Mouse (Mus musculus) small intestine, adult 2 months (tissue): ENCODE data around the gene Fbln2. TPM values are rescaled to one million over a fixed set of nuclear protein-coding genes. Genes with fewer than 3 reads are reported as not detected.
"Not testable (repeated sequence)": the region's sequence is repeated elsewhere in the genome, so short reads cannot be mapped to it uniquely, and the experiment has no call there.

Source experiments
- H3K27ac ChIP-seq: fragments of 200-500 bp; 2 replicates; pipeline ENCODE4 v1.5.1; 2012; ENCODE audit warnings: low read depth, low read length, control low read depth, inconsistent platforms; ENCODE audit not compliant: insufficient read depth
- H3K27me3 ChIP-seq: fragments of 200-500 bp; 2 replicates; pipeline ENCODE4 v1.6.1; 2012; ENCODE audit warnings: mild to moderate bottlenecking, moderate library complexity, low read length, inconsistent platforms; ENCODE audit not compliant: control insufficient read depth, insufficient read depth
- H3K36me3 ChIP-seq: fragments of 200-500 bp; 2 replicates; pipeline ENCODE4 v1.6.1; 2012; ENCODE audit warnings: mild to moderate bottlenecking, low read length, control low read depth, inconsistent platforms; ENCODE audit not compliant: control insufficient read depth, insufficient read depth
- H3K4me1 ChIP-seq: fragments of 200-500 bp; 2 replicates; pipeline ENCODE4 v1.6.1; 2012; ENCODE audit warnings: low read length, inconsistent platforms, mixed read lengths; ENCODE audit not compliant: control insufficient read depth, insufficient read depth, insufficient read length
- H3K4me3 ChIP-seq: fragments of 200-500 bp; 2 replicates; pipeline ENCODE4 v1.5.1; 2012; ENCODE audit warnings: low read depth, mild to moderate bottlenecking, control low read depth, inconsistent platforms, low read length, moderate library complexity
- CTCF ChIP-seq: fragments of 200-500 bp; IDR thresholded peaks from 2 replicates; pipeline ENCODE4 v1.5.1; 2012; ENCODE audit warnings: low read depth, mild to moderate bottlenecking, control low read depth, inconsistent platforms, low read length, moderate library complexity, mixed read lengths; ENCODE audit not compliant: insufficient replicate concordance, insufficient read length; ENCODE audit errors: extremely low read depth
- POLR2A ChIP-seq: fragments of 200-500 bp; IDR thresholded peaks from 2 replicates; pipeline ENCODE4 v1.6.1; 2012; ENCODE audit warnings: low read depth, mild to moderate bottlenecking, control low read depth, inconsistent platforms, low read length, moderate library complexity
- WGBS: fragments of 180-500 bp; shearing (Covaris S2); methylation state at CpG from one replicate; pipeline ENCODE4 v1.1.7; 2018; 5-methylcytosine and 5-hydroxymethylcytosine counted together
- polyA plus RNA-seq: library from polyadenylated mRNA; depleted of rRNA; stranded (reverse); fragments of >200 nt; gene quantifications from 2 replicates; pipeline ENCODE4 v1.2.3, GENCODE M21; 2012; rRNA removed

The Fbln2 gene
- 19.6 and 24.9 TPM in 2 replicates for polyA plus RNA-seq

DNA sequence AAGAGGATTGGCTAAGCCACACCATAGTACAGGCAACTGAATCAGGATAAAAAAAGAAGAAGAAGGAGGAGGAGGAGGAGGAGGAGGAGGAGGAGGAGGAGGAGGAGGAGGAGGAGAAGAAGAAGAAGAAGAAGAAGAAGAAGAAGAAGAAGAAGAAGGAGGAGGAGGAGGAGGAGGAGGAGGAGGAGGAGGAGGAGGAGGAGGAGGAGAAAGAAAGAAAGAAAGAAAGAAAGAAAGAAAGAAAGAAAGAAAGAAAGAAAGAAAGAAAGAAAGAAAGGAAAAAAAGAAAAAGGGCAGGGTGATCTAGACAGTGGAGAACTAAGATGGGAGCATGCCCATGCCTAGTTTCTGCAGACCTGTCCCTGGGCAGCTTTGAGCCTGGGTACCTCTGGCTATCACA is at the start of gene Fbln2:
Fbln2 (plus strand) TSS at position 301 of the 400 bp plus-strand sequence.
- not testable (repeated sequence) for H3K4me1 ChIP-seq, H3K27me3 ChIP-seq, H3K27ac ChIP-seq, H3K36me3 ChIP-seq
- H3K4me3 ChIP-seq, result peak within 1 kb of the TSS; percentile 48

DNA sequence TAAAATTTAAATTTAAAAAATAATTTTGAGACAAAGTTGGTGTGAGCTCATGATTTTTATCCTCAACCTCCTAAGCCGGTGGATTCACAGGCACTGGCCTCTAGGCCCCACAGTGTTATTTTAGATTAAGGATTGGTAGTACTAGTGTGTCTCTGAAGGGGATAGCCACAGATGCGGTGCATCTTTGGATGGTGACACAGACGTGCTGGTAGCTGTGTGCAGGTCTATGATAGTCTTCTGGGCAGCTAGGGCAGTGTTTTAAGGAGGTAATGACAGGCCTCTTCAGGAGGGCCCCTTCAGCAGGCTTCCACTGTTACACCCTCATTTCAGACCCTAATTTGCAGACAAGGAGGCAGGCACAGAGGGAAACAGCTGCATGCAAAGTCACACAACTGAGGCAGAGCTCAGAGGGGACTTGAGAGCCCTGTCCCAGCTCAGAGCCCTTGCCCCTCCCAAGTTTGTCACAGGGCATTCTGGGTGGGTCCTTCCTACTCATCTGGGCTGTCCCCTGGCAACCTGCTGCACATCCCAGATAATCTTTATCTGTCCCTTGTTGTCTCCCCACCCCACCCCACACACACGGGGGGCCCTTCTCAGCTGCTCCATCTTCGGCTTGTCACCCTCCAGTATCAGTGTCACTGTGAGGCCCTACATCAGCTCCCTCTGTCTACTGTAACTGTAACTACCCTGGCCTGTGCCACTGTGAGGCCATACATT is 48.9 kb upstream of the Fbln2 start:
- Histone ChIP-seq H3K27me3 (no peaks in the 10 kb centered on the region), H3K27ac (no peak overlapping the region), H3K4me3 (no peak overlapping the region), H3K4me1 (peaks cover 9% of the 10 kb centered on the region), H3K36me3 (peaks cover 21% of the 10 kb centered on the region)
- TF ChIP-seq CTCF, result no peak
- TF ChIP-seq POLR2A, result no peak
- WGBS, result 81% methylated on average over 5 of the region's 5 CpGs

DNA sequence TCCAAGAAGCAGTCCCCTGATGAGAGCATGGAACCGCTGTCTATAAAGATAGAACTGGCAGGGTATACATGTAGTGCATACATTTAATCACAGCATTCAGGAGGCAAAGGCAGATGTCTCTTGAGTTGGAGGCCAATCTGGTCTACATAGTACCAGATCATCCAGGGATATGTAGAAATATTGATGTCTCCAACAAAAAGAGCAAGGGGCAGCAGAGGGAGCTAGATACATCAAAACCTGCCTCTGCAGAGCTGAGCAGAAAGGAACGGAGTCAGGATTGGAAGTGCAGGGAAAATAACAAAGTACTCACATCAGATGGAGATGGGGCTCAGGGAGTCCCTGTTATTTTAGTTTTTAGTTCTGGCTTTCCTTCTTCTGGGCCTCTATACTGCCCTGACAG is 47.7 kb upstream of the Fbln2 start:
- Histone ChIP-seq H3K4me1 (peaks cover 5% of the 10 kb centered on the region), H3K27me3 (no peaks in the 10 kb centered on the region), H3K27ac (no peak overlapping the region), H3K4me3 (no peak overlapping the region), H3K36me3 (peaks cover 23% of the 10 kb centered on the region)
- WGBS, result 96% methylated on average over 2 of the region's 2 CpGs
- TF ChIP-seq CTCF (no peak), POLR2A (no peak)

- WGBS, result 41% methylated on average over 3 of the region's 3 CpGs
- peaks cover 24% of the 10 kb centered on the region for H3K36me3 ChIP-seq
- TF ChIP-seq CTCF (peak; percentile 77; the same call in 1 of the 2 replicates), POLR2A (no peak)
Measured at GRCm38 (mm10) chr6:91165210-91165609, 47.0 kb upstream of the Fbln2 start.

GRCm38 (mm10) chr6:91167828-91168227 is 44.4 kb upstream of the Fbln2 start:
- no peaks in the 10 kb centered on the region for H3K4me1 ChIP-seq
- H3K27me3 ChIP-seq, result no peaks in the 10 kb centered on the region
- no peak overlapping the region for H3K27ac ChIP-seq
- peaks cover 38% of the 10 kb centered on the region for H3K36me3 ChIP-seq
- TF ChIP-seq POLR2A (no peak), CTCF (no peak)
- 77% methylated on average over 3 of the region's 3 CpGs for WGBS
- H3K4me3 ChIP-seq, result no peak overlapping the region

More at GRCm38 (mm10) chr6:91165210-91165609, 47.0 kb upstream of the Fbln2 start:
- Histone ChIP-seq H3K27me3 (no peaks in the 10 kb centered on the region), H3K4me3 (no peak overlapping the region), H3K4me1 (peaks cover 5% of the 10 kb centered on the region), H3K27ac (no peak overlapping the region)

DNA sequence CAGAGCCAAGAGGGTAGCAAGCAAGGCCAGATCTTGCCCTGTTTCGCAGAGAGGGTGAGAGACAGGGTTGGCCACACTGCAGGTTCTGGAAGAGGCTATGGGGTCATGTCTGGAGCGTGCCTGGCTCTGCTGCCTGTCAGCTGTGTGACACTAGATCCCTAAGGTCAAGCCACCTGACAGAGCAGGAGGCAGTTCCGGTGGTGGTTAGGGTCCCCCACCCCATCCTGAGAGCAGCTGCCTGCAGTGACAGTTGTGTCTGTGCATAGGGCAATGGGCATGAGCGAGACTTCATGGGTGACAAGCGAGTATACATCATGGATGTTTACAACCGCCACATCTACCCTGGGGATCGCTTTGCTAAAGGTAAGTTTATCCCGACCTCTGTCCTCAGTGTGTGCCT is 43.1 kb upstream of the Fbln2 start:
- Histone ChIP-seq H3K4me1 (no peaks in the 10 kb centered on the region), H3K4me3 (no peak overlapping the region), H3K27me3 (no peaks in the 10 kb centered on the region), H3K36me3 (peaks cover 42% of the 10 kb centered on the region), H3K27ac (no peak overlapping the region)
- TF ChIP-seq CTCF (no peak), POLR2A (no peak)
- WGBS, result 90% methylated on average over 8 of the region's 8 CpGs

- Histone ChIP-seq H3K4me1 (no peaks in the 10 kb centered on the region), H3K4me3 (no peak overlapping the region), H3K27ac (no peak overlapping the region), H3K36me3 (peaks cover 39% of the 10 kb centered on the region), H3K27me3 (no peaks in the 10 kb centered on the region)
- WGBS, result 73% methylated on average over 3 of the region's 3 CpGs
- no peak for TF ChIP-seq POLR2A
- no peak for TF ChIP-seq CTCF
Measured at GRCm38 (mm10) chr6:91171396-91171895, 40.8 kb upstream of the Fbln2 start.
